Mouse (Mus musculus): ENCODE measurements around the gene Thbs3.

Thbs3 gene

GRCm38 (mm10) chr3:89214681-89215411, at the start of gene Thbs3:
Thbs3 (plus strand) TSS chr3:89215180.
- DNase-seq (ENCODE audit: low spot score in 2 of 2): no peak

DNA sequence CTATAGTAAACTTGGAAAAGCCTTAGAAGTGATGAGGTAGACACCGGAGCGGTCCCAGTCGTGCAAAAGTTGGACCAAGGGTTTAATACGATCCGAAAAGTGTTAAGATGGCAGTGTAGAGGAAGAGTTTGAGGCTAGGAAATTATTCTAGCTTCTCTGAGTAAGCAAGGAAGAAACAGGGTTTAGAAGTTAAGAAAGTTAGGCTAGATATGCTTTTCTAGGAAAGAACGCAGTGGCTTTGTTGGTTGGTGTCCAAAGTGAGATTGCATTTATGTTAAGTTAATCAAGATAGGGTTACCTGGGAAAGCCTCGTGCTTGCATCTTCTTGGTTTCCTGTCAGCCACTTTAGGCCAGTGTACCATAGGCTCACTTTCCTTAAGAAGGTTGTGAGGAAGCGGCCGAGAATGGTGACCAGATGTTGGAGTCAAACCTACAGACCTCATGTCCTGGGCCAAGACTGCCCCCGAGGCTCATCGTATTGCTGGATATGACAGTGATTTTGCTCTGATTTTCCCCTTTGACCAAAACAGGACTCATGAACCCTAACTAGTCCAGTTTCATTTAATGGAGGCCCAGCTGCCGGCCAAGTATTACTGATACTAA, 49.6 kb upstream of the Thbs3 start:
- DNase-seq (ENCODE audit: low spot score in 2 of 2): no peak

DNA sequence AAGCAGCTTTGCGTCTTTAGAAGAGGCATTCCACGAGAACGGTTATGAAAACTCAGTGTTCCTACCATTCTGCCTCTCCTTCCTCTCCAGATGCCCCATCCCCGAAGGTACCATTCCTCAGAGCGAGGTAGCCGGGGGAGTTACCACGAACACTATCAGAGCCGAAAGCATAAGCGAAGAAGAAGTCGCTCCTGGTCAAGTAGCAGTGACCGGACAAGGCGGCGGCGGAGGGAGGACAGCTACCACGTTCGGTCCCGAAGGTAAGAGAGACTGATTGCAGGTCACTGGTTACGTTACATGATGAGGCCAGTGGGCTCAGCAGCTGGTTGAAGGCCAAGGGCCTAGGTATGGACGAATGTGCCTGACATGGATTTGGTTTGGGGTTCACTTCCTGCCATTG, 48.0 kb upstream of the Thbs3 start:
- no peak for DNase-seq (ENCODE audit: low spot score in 2 of 2)

GRCm38 (mm10) chr3:89174844-89175243, 40.1 kb upstream of the Thbs3 start:
- DNase-seq (ENCODE audit: low spot score in 2 of 2): no peak

- DNase-seq (ENCODE audit: low spot score in 2 of 2): no peak
Measured at GRCm38 (mm10) chr3:89175544-89175943, 39.4 kb upstream of the Thbs3 start.

DNA sequence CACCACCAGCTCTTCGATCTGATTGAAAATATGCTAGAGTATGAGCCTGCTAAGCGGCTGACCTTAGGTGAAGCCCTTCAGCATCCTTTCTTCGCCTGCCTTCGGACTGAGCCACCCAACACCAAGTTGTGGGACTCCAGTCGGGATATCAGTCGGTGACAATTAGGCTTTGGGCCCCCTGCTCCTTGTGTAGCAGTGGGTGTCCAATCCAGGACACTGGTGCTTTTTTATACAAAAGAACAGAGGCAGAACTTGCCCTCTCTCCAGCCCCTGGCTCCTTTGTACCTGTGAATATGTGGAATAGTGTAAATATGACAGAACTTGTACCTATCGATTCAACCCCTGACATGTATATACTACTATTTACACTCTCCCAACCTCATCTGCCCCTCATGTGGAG, 38.6 kb upstream of the Thbs3 start:
- no peak for DNase-seq (ENCODE audit: low spot score in 2 of 2)

DNA sequence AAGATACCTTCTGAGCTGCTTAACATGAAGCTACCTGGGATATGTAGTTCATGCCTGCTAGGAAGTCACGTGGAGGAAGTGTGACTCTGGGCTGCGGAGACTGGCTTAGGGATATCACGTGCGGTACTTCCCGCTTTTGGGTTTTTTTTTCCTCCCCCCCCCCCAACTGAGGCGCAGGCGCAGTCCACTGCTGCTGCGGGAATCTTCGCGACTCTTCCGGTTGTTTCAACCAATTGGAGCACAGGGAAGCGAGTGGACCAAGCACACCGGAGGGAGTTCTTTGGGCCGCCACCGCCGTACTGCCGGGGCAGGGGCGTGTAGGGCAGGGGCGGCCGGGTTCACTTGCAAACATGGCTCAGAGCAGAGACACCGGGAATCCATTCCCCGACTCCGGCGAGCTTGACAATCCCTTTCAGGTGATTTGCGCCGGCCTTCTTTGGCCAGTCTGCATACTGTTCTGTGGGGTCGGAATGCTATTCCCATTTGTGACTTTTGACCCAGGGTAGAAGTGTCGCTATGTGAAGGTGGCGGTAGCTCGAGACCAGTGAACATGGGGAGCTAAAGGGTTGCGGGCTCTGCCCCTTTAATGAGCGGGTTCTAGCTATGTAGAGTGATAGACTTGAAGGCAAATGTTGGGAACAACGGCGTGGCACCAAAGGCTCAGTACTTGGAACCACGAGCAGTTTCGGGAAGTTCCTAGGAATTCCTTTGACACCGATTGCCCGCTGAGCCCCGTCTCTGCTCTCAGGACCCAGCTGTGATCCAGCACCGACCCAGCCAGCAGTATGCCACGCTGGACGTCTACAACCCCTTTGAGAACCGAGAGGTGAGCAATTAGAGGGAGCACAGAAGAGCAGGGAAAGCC, 37.5 kb upstream of the Thbs3 start, which contains the start of gene Scamp3:
Gene Scamp3, plus strand, starts transcription at position 232 of the 865 bp plus-strand sequence.
- DNase-seq (ENCODE audit: low spot score in 2 of 2): peak; percentile 87 to 90

DNA sequence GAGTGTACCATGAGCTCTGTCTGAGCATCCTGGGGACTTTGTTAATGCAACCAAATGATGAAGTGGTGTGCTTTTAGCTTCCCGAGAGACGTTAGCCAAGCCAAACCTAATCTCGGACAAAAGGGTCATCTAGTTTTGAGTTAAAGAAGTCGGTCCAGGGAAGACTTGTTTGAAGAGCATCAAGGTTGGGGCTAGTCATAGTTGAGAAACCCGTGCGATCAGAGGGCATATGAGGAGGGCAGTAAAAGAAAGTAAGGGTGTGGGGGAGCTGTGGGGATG, 36.9 kb upstream of the Thbs3 start:
- DNase-seq (ENCODE audit: low spot score in 2 of 2): no peak

DNA sequence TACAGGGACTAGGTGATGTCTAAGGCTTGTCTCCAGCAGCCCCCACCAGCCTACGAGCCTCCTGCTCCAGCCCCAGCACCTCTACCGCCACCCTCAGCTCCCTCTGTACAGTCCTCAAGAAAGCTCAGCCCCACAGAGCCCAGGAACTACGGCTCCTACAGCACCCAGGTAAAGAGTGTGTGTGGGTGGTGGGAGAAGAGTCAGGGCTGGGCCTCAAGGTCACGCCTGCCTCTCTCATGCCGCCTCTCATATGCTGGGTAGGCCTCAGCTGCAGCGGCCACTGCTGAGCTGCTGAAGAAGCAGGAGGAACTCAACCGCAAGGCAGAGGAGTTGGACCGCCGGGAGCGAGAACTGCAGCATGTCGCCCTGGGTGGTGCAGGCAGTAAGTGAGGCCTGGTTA, 35.9 kb upstream of the Thbs3 start:
- DNase-seq (ENCODE audit: low spot score in 2 of 2): no peak

DNA sequence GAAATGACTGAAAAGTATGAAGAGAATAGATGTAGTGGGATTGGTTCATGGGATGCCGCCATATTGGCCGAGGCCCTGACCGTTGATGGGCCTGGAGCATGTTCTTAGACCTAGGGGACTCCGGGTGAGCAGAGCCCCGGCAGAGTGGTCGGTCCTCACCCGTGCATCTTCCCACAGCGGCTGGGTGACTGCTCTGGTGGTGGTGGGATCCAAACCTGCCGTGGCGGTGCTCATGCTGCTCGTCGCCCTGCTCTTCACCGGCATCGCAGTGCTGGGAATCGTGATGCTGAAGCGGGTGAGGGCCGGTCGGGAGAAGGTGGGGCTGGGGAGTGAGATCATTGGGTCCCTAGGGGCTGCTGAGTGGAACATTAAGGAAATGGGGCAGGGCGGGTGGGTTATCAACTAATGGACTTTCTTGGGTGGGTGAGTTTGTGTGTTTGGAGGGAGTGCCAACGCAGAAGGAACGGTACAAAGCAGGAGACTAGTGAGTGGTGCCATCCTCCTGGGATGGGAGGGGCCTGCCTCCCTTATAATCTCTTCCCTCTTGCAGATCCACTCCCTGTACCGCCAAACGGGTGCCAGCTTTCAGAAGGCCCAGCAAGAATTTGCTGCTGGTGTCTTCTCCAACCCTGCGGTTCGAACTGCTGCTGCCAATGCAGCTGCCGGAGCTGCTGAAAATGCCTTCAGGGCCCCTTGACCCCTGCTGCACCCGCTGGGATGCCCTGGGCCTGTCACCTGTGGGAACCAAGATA, 33.1 kb upstream of the Thbs3 start:
- no peak for DNase-seq (ENCODE audit: low spot score in 2 of 2)

DNA sequence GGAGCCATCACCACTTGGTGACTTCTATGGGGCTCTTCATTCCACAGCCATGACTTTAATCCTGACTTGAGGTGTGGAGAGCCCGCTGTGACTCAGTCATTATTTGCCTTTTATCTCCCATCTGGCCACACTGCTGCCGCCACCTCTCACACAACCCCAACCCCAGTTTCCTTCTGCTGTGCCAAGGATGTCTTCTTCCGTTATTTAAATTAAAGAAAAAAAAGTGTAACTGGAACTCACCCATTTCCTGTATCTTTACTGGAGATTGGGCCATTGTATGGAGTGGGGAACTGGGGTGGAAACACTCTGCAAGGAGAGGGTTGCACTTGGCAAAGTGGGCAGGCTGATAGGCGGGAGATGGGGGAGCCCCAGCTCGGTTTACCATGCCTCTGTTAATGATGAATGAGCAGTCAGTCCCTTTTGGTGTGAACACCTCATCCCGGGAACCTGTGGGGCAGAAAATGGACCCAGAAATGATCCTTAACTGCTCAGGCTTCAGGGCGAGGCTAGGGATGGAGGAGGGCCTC, 32.4 kb upstream of the Thbs3 start:
- DNase-seq (ENCODE audit: low spot score in 2 of 2): no peak

- peak; percentile 65 to 66 for DNase-seq (ENCODE audit: low spot score in 2 of 2)
Measured at GRCm38 (mm10) chr3:89183058-89183958, 31.7 kb upstream of the Thbs3 start, which contains the start of gene Fam189b. Fam189b (plus strand) TSS chr3:89183143.

DNA sequence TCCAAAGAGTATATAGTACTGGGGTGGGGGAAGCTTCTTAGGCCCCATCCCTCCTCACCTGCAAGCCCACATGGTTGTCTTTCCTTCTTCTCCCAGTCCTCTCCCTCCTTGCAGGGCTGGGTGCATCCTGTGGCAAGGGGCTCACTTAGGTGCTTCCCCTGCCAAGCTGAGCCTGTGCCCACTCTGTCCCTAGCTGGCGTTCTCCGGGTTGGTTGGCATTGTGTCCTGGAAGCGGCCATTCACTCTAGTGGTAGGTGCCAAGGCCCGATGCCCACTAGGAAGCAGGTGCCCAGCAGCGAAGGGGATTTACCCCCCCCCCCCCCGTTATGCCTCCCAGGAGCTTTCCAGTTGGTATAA, 31.0 kb upstream of the Thbs3 start:
- no peak for DNase-seq (ENCODE audit: low spot score in 2 of 2)

GRCm38 (mm10) chr3:89187197-89187596, 27.8 kb upstream of the Thbs3 start:
- DNase-seq (ENCODE audit: low spot score in 2 of 2): peak; percentile 43 to 44

DNA sequence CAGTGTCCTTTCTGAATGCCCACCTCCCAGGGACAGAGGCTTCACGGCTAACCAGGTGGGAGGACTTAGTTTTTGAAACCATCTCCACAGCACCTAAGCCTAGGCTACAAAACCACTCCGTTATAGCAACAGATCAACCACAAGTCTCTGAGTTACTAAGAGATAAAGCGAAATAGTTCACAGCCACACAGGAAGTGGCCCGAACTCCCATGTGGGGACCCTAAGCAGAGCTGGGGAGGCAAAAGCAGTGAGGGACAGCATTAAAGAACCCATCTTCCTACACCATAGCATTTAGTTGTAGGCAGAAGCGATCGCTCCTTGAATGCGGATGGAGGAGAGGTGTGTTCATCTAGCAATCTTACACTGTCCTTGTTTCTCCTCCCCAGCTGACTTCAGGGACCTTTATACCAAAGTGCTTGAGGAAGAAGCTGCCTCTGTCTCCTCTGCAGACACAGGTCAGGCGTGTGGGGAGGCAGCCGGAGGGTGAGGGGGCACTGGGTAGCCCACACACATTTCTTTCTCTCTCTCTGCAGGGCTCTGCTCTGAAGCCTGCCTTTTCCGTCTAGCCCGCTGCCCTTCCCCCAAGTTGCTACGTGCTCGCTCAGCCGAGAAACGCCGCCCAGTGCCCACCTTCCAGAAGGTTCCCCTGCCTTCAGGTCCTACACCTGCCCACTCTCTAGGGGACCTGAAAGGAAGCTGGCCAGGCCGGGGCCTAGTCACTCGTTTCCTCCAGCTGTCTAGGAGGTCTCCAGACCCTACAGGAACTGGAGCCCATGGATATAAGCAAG, 27.1 kb upstream of the Thbs3 start:
- DNase-seq (ENCODE audit: low spot score in 2 of 2): peak; percentile 45 to 54

DNA sequence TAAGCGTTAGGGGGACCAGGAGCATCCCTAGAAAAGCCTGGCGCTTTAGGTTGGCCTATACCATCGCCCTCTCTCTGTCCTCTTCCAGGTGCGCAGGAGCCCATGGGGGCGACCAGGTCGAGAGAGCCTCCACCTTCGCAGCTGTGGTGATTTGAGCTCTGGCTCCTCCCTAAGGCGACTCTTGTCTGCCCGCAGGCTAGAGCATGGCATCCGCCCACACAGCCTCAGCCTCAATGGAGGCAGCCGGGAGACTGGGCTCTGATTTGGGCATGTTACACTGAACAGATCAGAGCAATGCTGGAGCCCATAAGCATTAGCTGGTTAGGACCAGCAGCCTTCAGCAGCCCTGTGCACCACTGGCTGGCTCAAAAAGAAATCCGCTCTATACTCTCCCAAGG, 26.5 kb upstream of the Thbs3 start:
- peak; percentile 44 to 49 for DNase-seq (ENCODE audit: low spot score in 2 of 2)

DNA sequence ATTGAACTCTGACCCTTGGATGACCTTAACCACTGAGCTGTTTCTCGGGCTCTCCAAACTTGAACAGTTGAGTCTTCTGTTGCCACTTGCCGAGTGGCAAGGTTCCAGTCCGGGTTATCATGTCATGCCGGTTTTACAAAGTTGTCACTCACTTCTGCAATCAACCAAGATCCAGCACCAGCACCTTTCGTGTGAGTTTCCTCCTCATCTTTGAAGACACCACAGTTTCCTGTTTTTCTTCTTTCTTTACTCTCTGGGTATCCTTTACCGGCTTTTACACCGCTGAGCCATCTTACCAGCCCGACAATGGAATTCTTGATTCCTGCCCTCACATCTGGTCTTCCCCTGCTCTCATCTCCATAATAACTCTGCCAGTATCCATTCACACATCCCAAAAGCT, 24.5 kb upstream of the Thbs3 start:
- DNase-seq (ENCODE audit: low spot score in 2 of 2): peak; percentile 46 to 65

GRCm38 (mm10) chr3:89193351-89193750, 21.6 kb upstream of the Thbs3 start:
- no peak for DNase-seq (ENCODE audit: low spot score in 2 of 2)

- DNase-seq (ENCODE audit: low spot score in 2 of 2): peak in 1 of 2 experiments; percentile 34
Measured at GRCm38 (mm10) chr3:89193853-89194252, 21.1 kb upstream of the Thbs3 start.
